Mouse (Mus musculus): ENCODE measurements around the gene Stat3. TPM values are rescaled to one million over a fixed set of nuclear protein-coding genes. Genes with fewer than 3 reads are reported as not detected.
A peak's percentile ranks its signal among the peaks of the same experiment; 100 is the strongest.

Gene Stat3
- polyA plus RNA-seq (2015; fragmentation: Nextera tagmentation; extraction: Ambion mirVana): 75.6 and 79.3 TPM in 2 replicates

DNA sequence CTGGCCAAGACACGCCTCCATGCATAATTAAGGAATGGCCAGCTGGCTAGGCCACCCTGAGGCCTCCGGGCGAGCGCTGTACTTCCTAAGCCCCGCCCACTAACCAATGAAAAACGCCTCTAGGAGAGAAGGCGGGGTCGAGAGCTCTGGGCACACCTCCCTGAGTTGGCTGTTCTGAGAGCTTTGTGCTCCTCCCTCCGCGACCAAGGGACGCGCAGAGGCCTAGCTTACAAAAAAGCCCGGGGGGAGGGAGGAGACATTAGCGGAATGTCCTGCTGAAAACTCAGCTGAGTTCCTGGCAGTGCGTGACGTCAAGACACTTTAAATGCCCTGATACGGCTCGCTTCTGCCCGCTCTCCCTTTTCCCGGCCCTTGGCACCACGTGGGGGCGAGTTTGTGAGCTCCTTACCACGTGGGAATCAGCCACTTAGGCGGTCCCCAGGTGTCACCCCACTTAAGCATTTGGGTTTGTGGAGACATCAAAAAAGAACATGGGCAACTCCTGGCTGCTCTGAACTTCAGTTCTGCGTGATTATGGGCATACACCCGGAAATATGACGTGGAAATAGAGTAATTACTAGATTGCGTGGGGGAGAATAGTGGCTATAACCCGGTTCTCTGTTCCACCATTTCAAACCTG is at the start of gene Stat3:
TSS of gene Stat3 (minus strand) at position 29 of the 640 bp plus-strand sequence.
- no peaks in the 10 kb centered on the region for H3K27me3 ChIP-seq
- H3K9me3 ChIP-seq (replicated peaks): no peaks in the 10 kb centered on the region
- peak within 1 kb of the TSS; percentile 84 for H3K9ac ChIP-seq
- peak; percentile 99 for ATAC-seq (ENCODE audit: insufficient number of reproducible peaks, low FRiP score, low TSS enrichment, low read depth)
- H3K4me3 ChIP-seq (replicated peaks): peak within 1 kb of the TSS; percentile 94
- H3K4me1 ChIP-seq: peaks cover 31% of the 10 kb centered on the region
- H3K36me3 ChIP-seq: no peaks in the 10 kb centered on the region
- H3K4me2 ChIP-seq (replicated peaks): peak within 1 kb of the TSS; percentile 85
- H3K27ac ChIP-seq (replicated peaks): peak within 1 kb of the TSS; percentile 89
- under 1% methylated on average over 29 of the region's 29 CpGs for WGBS

DNA sequence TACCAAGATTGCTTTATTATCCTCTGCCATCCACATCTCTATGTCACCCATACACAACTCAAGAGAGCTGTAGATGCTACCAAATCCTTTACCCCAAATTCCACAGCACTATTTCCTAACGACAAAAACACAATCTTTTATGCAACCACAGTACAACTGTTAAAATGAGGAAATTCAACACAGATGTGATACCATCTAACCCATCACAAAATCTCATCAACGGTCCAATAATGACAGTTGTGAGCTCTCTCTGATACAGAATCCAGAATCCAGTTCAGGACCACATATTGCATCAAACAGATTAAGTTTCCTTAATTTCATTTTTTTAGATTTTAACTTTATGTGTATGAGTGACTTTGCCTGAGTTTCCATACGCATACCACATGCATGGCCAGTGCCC is 49.3 kb upstream of the Stat3 start:
- no peak overlapping the region for H3K27ac ChIP-seq (replicated peaks)
- H3K4me2 ChIP-seq (replicated peaks): no peak overlapping the region
- no peaks in the 10 kb centered on the region for H3K36me3 ChIP-seq
- no peak overlapping the region for H3K4me3 ChIP-seq (replicated peaks)
- H3K9me3 ChIP-seq (replicated peaks): no peaks in the 10 kb centered on the region
- no peaks in the 10 kb centered on the region for H3K4me1 ChIP-seq
- H3K27me3 ChIP-seq: no peaks in the 10 kb centered on the region
- WGBS: 65% methylated on average over 3 of the region's 3 CpGs
- ATAC-seq (ENCODE audit: insufficient number of reproducible peaks, low FRiP score, low TSS enrichment, low read depth): no peak
- no peak overlapping the region for H3K9ac ChIP-seq

DNA sequence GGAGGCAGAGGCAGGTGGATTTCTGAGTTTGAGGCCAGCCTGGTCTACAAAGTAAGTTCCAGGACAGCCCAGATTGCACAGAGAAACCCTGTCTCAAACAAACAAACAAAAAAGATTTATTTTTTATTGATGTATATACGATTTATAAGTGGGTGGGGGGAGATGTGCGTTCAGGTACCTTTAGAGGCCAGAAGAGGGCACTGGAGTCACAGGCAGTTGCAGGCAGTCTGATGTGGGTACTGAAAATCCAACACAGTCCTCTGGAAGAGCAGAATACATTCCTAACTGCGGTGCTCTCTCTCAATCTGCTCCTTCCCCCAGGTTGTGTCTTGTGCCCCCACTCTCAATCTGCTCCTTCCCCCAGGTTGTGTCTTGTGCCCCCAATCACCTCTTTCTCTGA is 46.3 kb upstream of the Stat3 start:
- peaks cover 9% of the 10 kb centered on the region for H3K27me3 ChIP-seq
- peaks cover 8% of the 10 kb centered on the region; the same call in 1 of the 2 replicates for H3K4me1 ChIP-seq
- H3K36me3 ChIP-seq: no peaks in the 10 kb centered on the region
- no peak overlapping the region for H3K9ac ChIP-seq
- 38% methylated on average over 3 of the region's 3 CpGs for WGBS
- no peaks in the 10 kb centered on the region for H3K9me3 ChIP-seq (replicated peaks)
- no peak overlapping the region for H3K27ac ChIP-seq (replicated peaks)
- H3K4me2 ChIP-seq (replicated peaks): no peak overlapping the region
- no peak for ATAC-seq (ENCODE audit: insufficient number of reproducible peaks, low FRiP score, low TSS enrichment, low read depth)
- H3K4me3 ChIP-seq (replicated peaks): no peak overlapping the region

- no peaks in the 10 kb centered on the region for H3K9me3 ChIP-seq (replicated peaks)
- H3K36me3 ChIP-seq: no peaks in the 10 kb centered on the region
- no peak overlapping the region for H3K27ac ChIP-seq (replicated peaks)
- no peak overlapping the region; the same call in 1 of the 2 replicates for H3K4me2 ChIP-seq (replicated peaks)
- H3K4me3 ChIP-seq (replicated peaks): no peak overlapping the region
- H3K9ac ChIP-seq: peak overlapping the region; percentile 2; the same call in 1 of the 2 replicates
- WGBS: 69% methylated on average over 7 of the region's 7 CpGs
- peaks cover 9% of the 10 kb centered on the region for H3K27me3 ChIP-seq
- no peak for ATAC-seq (ENCODE audit: insufficient number of reproducible peaks, low FRiP score, low TSS enrichment, low read depth)
- peaks cover 22% of the 10 kb centered on the region; the same call in 1 of the 2 replicates for H3K4me1 ChIP-seq
Observed at GRCm38 (mm10) chr11:100983778-100984131, 44.4 kb upstream of the Stat3 start.

DNA sequence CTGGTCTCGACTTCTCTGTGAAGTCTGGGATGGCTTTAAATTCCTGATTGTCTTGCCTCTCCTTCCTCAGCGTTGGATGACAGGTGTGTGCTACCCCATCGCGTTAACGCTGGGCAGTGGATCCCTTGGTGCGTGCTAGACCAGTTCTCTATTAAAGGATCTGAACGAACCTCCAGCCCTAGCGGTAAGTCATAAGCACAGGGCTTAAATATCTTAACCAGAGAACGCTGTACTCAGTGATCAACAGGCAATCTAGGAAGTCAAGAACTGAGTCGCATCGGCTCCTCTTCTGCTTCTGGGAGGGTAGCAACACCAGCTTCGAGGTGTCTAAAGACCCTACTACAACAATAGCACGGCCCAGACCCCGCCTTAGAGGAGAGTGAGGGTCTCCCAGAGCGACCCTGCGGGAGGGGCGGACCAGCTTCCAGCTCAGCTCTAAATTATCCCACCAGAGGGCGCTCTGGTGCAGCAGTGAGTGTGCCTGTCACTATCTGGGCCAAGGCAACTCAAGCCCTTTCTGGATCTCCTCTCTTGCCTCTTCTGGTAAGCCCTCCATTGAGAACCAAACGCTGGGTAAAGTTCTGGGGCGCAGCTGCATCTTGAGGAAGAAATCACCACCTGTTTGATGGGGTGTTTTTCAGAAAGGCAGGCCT is 43.9 kb upstream of the Stat3 start:
- Histone ChIP-seq H3K9ac (peak overlapping the region; percentile 21; the same call in 1 of the 2 replicates), H3K4me1 (peaks cover 22% of the 10 kb centered on the region; the same call in 1 of the 2 replicates), H3K27me3 (peaks cover 9% of the 10 kb centered on the region), H3K4me3 (replicated peaks) (peak overlapping the region; percentile 35), H3K36me3 (no peaks in the 10 kb centered on the region), H3K4me2 (replicated peaks) (peak overlapping the region; percentile 56), H3K27ac (replicated peaks) (no peak overlapping the region), H3K9me3 (replicated peaks) (no peaks in the 10 kb centered on the region)
- peak; percentile 71; the same call in 1 of the 2 replicates for ATAC-seq (ENCODE audit: insufficient number of reproducible peaks, low FRiP score, low TSS enrichment, low read depth)
- WGBS: 3% methylated on average over 20 of the region's 20 CpGs

DNA sequence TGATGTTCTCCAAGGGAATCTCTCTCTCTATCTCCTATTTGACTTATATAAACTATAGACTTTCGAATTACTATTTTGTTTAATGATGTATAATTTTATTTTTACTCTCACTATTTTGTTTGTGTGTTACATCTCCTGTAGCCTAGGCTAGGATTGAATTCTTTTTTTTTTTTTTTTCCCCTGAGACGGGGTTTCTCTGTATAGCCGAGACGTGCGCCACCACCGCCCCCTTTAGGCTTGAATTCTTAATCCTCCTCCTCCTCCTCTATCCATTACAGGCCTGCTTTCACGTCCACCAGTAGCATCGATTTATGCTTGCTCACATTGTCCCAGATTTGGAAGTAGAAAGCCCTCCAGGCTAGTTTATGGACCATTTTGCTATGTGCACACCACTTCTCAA is 42.7 kb upstream of the Stat3 start:
- no peak for ATAC-seq (ENCODE audit: insufficient number of reproducible peaks, low FRiP score, low TSS enrichment, low read depth)
- Histone ChIP-seq H3K27me3 (peaks cover 9% of the 10 kb centered on the region), H3K36me3 (no peaks in the 10 kb centered on the region), H3K4me2 (replicated peaks) (no peak overlapping the region), H3K9me3 (replicated peaks) (no peaks in the 10 kb centered on the region), H3K9ac (no peak overlapping the region), H3K4me3 (replicated peaks) (no peak overlapping the region), H3K27ac (replicated peaks) (no peak overlapping the region), H3K4me1 (peaks cover 22% of the 10 kb centered on the region; the same call in 1 of the 2 replicates)
- 27% methylated on average over 8 of the region's 8 CpGs for WGBS

DNA sequence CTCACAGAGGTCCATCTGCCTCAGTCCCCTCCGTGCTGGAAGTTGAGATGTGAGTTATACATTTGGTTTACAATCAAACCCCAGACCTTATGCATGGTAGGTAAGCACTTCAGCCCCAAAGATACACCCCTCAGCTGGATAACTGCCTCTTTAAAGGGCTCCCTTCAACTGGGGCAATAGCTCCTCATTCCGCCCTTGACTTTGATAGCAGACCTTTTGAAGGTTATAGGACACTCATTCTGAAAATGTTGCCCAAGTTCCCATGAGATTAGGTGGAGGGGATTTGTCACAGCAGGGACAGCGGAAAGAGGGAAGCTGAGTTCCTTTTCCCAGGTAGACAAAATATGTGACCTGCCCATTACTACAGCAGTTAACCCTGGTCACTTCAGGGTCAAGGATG is 41.9 kb upstream of the Stat3 start:
- Histone ChIP-seq H3K27me3 (peaks cover 9% of the 10 kb centered on the region), H3K36me3 (no peaks in the 10 kb centered on the region), H3K9me3 (replicated peaks) (no peaks in the 10 kb centered on the region), H3K4me3 (replicated peaks) (no peak overlapping the region), H3K9ac (no peak overlapping the region), H3K27ac (replicated peaks) (no peak overlapping the region), H3K4me2 (replicated peaks) (no peak overlapping the region), H3K4me1 (peaks cover 22% of the 10 kb centered on the region; the same call in 1 of the 2 replicates)
- WGBS: 55% methylated on average over 3 of the region's 3 CpGs
- no peak for ATAC-seq (ENCODE audit: insufficient number of reproducible peaks, low FRiP score, low TSS enrichment, low read depth)

DNA sequence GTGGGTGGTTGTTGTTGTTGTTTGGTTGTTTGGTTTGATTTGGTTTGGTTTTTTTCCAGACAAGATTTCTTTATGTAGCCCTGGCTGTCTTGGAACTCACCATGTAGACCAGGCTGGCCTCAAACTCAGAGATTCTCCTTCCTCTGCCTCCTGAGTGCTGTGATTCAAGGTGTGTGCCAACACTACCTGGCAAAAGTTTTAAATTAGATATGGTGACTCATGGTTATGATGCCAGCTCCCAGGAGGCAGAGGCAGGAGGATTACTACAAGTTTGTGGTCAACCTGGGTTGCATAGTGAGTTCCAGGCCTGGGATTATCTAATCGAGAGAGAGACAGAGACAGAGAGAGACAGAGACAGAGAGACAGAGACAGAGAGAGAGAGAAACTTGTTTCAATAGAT is 41.1 kb upstream of the Stat3 start:
- Histone ChIP-seq H3K4me1 (peaks cover 22% of the 10 kb centered on the region; the same call in 1 of the 2 replicates), H3K27me3 (peaks cover 9% of the 10 kb centered on the region), H3K9me3 (replicated peaks) (no peaks in the 10 kb centered on the region), H3K4me2 (replicated peaks) (no peak overlapping the region), H3K36me3 (no peaks in the 10 kb centered on the region), H3K27ac (replicated peaks) (peak overlapping the region; percentile 72), H3K9ac (no peak overlapping the region), H3K4me3 (replicated peaks) (no peak overlapping the region)
- 55% methylated on average over 1 of the region's 1 CpGs for WGBS
- ATAC-seq (ENCODE audit: insufficient number of reproducible peaks, low FRiP score, low TSS enrichment, low read depth): no peak

- Histone ChIP-seq H3K4me1 (peaks cover 25% of the 10 kb centered on the region; the same call in 1 of the 2 replicates), H3K27me3 (peaks cover 9% of the 10 kb centered on the region), H3K36me3 (no peaks in the 10 kb centered on the region), H3K4me2 (replicated peaks) (no peak overlapping the region), H3K9ac (no peak overlapping the region), H3K27ac (replicated peaks) (peak overlapping the region; percentile 72), H3K9me3 (replicated peaks) (no peaks in the 10 kb centered on the region), H3K4me3 (replicated peaks) (no peak overlapping the region)
- 35% methylated on average over 8 of the region's 8 CpGs for WGBS
- peak; percentile 69 for ATAC-seq (ENCODE audit: insufficient number of reproducible peaks, low FRiP score, low TSS enrichment, low read depth)
Observed at GRCm38 (mm10) chr11:100979887-100980286, 40.5 kb upstream of the Stat3 start.

DNA sequence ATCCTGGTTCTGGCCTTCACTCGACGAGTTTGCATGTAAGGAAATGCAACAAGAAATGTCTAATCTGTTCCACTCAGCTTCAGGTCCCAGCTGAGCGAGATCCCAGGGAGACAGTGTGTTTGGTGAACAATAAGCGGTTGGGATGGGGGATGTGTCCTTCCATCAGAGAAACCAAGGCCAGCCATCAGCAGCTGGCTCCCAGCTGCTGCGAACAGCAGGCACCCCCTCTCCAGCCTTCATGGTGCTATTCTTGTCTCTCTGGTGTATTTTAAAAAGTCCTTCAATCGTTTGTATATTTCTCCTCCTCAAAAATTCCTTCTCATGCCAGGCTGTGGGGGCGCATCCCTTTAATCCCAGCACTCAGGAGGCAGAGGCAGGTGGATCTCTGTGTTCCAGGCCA is 35.9 kb upstream of the Stat3 start:
- Histone ChIP-seq H3K27ac (replicated peaks) (peak overlapping the region; percentile 74), H3K27me3 (peaks cover 5% of the 10 kb centered on the region; the same call in 1 of the 2 replicates)

GRCm38 (mm10) chr11:100974381-100974970 is 35.1 kb upstream of the Stat3 start:
- no peak overlapping the region for H3K4me3 ChIP-seq (replicated peaks)
- 39% methylated on average over 14 of the region's 14 CpGs for WGBS
- H3K27me3 ChIP-seq: peaks cover 5% of the 10 kb centered on the region; the same call in 1 of the 2 replicates
- ATAC-seq (ENCODE audit: insufficient number of reproducible peaks, low FRiP score, low TSS enrichment, low read depth): no peak
- H3K27ac ChIP-seq (replicated peaks): peak overlapping the region; percentile 74
- no peaks in the 10 kb centered on the region for H3K36me3 ChIP-seq
- no peaks in the 10 kb centered on the region for H3K9me3 ChIP-seq (replicated peaks)
- H3K4me1 ChIP-seq: peaks cover 30% of the 10 kb centered on the region
- no peak overlapping the region for H3K4me2 ChIP-seq (replicated peaks)
- H3K9ac ChIP-seq: no peak overlapping the region

More for the DNA sequence above, 35.9 kb upstream of the Stat3 start:
- no peak overlapping the region for H3K9ac ChIP-seq
- H3K36me3 ChIP-seq: no peaks in the 10 kb centered on the region
- no peak for ATAC-seq (ENCODE audit: insufficient number of reproducible peaks, low FRiP score, low TSS enrichment, low read depth)
- WGBS: 52% methylated on average over 7 of the region's 7 CpGs
- peaks cover 35% of the 10 kb centered on the region for H3K4me1 ChIP-seq
- H3K4me2 ChIP-seq (replicated peaks): no peak overlapping the region
- no peak overlapping the region for H3K4me3 ChIP-seq (replicated peaks)
- no peaks in the 10 kb centered on the region for H3K9me3 ChIP-seq (replicated peaks)
